Mouse (Mus musculus): ENCODE results near the gene Rbl2. TPM values are rescaled to one million over a fixed set of nuclear protein-coding genes. Genes with fewer than 3 reads are reported as not detected.

Rbl2 gene
- total RNA-seq (2022) = 10 to 100 TPM; 34.6 to 46.1 (median 42.0) TPM

GRCm38 (mm10) chr8:91069834-91070233 is at the start of gene Rbl2:
Gene Rbl2 (plus strand): TSS chr8:91070057.
- DNase-seq (ENCODE audit: low spot score) = peak; percentile 98

- no peak for DNase-seq (ENCODE audit: low spot score)
These were observed 35.4 kb upstream of the Rbl2 start for GRCm38 (mm10) chr8:91034417-91034816.

- no peak for DNase-seq (ENCODE audit: low spot score)
These were observed 33.0 kb upstream of the Rbl2 start for GRCm38 (mm10) chr8:91036905-91037304.

GRCm38 (mm10) chr8:91038637-91039036 is 31.2 kb upstream of the Rbl2 start:
- no peak for DNase-seq (ENCODE audit: low spot score)

- DNase-seq (ENCODE audit: low spot score) = no peak
These were observed 23.5 kb upstream of the Rbl2 start for GRCm38 (mm10) chr8:91046370-91046769.

GRCm38 (mm10) chr8:91051037-91051436 is 18.8 kb upstream of the Rbl2 start:
- DNase-seq (ENCODE audit: low spot score) = peak; percentile 71

GRCm38 (mm10) chr8:91054418-91054817 is 15.4 kb upstream of the Rbl2 start:
- DNase-seq (ENCODE audit: low spot score) = no peak

- DNase-seq (ENCODE audit: low spot score) = no peak
These were observed 13.0 kb upstream of the Rbl2 start for GRCm38 (mm10) chr8:91056848-91057247.

GRCm38 (mm10) chr8:91059086-91059578 is 10.7 kb upstream of the Rbl2 start:
- DNase-seq (ENCODE audit: low spot score) = no peak

GRCm38 (mm10) chr8:91059884-91060510 is 9.9 kb upstream of the Rbl2 start:
- DNase-seq (ENCODE audit: low spot score) = no peak

GRCm38 (mm10) chr8:91060555-91061471 is 9.0 kb upstream of the Rbl2 start:
- DNase-seq (ENCODE audit: low spot score) = no peak

GRCm38 (mm10) chr8:91065179-91065578 is 4.7 kb upstream of the Rbl2 start:
- no peak for DNase-seq (ENCODE audit: low spot score)

GRCm38 (mm10) chr8:91069407-91069806 is 450 bp upstream of the Rbl2 start:
- DNase-seq (ENCODE audit: low spot score) = no peak

GRCm38 (mm10) chr8:91070275-91070859 is 510 bp downstream of the Rbl2 start:
- DNase-seq (ENCODE audit: low spot score) = peak; percentile 93

GRCm38 (mm10) chr8:91077077-91077867 is 7.4 kb downstream of the Rbl2 start:
- DNase-seq (ENCODE audit: low spot score) = no peak

GRCm38 (mm10) chr8:91079678-91080077 is 9.8 kb downstream of the Rbl2 start:
- DNase-seq (ENCODE audit: low spot score) = no peak

- DNase-seq (ENCODE audit: low spot score) = peak; percentile 14
These were observed 12.1 kb downstream of the Rbl2 start for GRCm38 (mm10) chr8:91081911-91082310.

GRCm38 (mm10) chr8:91082428-91082827 is 12.6 kb downstream of the Rbl2 start:
- DNase-seq (ENCODE audit: low spot score) = no peak

- DNase-seq (ENCODE audit: low spot score) = no peak
These were observed 18.6 kb downstream of the Rbl2 start for GRCm38 (mm10) chr8:91088452-91088851.

GRCm38 (mm10) chr8:91089601-91090000 is 19.7 kb downstream of the Rbl2 start:
- no peak for DNase-seq (ENCODE audit: low spot score)

- DNase-seq (ENCODE audit: low spot score) = no peak
These were observed 24.3 kb downstream of the Rbl2 start for GRCm38 (mm10) chr8:91094135-91094534.

GRCm38 (mm10) chr8:91098106-91098505 is 28.2 kb downstream of the Rbl2 start:
- DNase-seq (ENCODE audit: low spot score) = no peak

Measured in heart, adult 8-10 months (tissue).